Mouse (Mus musculus) cerebellum, postnatal 14 days (tissue): ENCODE results near the gene Cul7.
A peak's percentile ranks its signal among the peaks of the same experiment; 100 is the strongest.

Experiments
- DNase-seq, 2 experiments: peaks; one replicate each; pipeline ENCODE4 v3.0.0; 2021; ENCODE audit warnings: mixed read lengths in 2 of 2

Gene Cul7

DNA sequence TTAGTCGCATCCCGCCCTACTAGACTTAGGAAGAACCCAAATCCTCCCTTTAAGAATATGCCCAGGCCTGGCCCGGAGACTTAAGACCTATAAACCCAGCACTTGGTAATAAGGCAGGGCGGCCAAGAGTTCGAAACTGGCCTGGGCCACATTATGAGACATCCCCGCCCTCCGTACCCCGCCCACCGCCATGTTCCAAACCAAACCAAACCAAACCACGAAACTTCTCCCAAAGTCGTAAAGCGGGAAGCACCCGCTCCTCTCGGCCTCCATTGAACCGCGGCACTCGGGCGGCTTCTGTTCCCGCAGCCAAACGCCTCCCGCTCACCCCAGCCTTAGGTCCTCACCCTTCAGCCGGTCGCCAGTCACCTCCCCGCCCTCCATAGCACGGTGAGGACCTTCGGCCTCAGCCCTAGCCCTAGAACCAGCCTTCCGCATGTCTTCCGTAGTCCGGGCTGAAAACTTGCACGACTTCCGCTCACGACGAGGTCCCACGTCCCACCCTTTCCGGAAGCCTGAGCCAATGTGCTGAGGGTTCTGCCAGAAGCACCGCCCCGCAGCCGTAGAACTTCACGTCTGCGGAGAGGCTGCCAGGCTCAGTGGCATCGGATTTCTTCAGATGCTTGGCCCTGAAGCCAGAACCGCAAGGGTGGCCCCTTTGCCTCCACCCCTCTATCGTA is 23.9 kb downstream of the Cul7 start, which contains the start of gene Rrp36:
Gene Rrp36, minus strand, starts transcription at position 503 of the 680 bp plus-strand sequence.
- peak; percentile 91 for DNase-seq

DNA sequence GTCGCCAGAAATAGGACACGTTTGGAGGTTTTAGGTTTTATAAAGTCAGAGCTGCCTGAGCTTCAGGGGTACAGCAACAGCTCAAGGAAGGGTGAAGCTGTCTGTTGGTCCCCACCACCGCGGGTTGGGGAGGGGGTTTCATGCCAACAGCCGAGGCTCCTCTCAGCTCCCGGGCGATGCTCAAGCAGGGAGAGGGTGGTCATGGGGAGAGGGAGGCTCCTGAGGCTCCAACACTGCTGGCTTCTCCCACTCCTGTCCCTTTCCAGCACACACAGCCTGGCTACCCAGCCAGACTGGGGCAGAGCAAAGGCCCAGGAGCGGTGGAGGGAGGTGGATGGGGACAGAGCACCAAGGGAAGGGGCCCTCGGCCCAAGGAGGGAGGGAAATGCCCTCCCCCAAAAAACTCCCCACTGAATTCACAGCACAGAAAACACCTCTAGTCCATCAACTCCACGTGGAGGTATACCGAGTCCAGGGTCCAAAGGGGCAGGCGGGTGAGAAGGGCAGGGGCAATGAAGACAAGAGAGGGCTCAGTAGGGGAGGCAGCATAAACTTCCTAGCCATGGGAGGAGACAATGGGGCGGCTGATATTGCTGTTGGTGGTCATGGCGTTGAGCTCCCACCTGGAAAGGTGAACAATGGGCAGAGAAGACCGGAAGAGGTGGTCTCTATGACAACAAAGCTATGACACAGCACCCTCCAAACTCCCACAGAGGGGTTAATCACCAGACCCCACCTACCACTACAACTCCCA is 24.6 kb downstream of the Cul7 start:
- no peak for DNase-seq

DNA sequence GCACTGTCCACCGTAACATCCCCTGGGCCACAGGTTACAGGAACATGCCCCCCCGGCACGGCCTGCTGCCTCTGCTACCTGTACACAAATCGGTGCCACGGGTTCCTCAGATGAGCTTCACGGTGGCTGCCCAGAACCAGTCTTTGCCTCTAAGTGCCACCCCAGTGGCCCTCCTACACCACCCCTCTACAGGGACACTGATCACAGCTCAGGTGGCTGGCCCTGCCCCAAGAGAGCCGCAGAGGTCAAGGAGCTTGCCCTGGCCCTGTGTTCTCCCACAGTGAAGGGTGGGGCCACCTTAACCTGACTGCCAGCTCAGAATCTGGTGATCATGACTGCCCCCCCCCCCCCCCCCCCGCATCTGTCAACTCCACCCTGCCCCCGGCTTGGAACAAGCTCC is 28.3 kb downstream of the Cul7 start, which contains the start of gene Mea1:
Gene Mea1, plus strand, starts transcription at position 378 of the 400 bp plus-strand sequence.
- DNase-seq, result peak in 1 of 2 experiments; percentile 44

DNA sequence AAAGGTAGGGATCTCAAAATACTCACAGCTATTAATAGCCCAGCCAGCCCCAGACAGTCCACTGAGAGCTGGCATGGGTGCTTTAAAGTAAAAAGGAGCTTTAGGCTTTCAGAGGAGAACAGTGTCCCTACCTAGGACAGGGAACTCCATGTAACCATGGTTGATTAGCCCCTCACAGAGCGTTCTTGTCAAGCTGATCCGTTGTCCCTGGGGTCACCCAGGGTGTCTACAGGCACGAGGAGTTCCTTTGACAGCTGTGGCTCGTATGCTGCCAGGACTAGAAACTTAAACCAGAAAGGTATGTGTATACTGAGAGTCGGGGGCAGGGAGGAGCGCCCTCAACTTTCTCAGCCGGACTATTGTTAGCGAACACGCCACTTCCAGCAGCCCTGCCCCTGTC is 28.8 kb downstream of the Cul7 start:
- DNase-seq, result no peak

DNA sequence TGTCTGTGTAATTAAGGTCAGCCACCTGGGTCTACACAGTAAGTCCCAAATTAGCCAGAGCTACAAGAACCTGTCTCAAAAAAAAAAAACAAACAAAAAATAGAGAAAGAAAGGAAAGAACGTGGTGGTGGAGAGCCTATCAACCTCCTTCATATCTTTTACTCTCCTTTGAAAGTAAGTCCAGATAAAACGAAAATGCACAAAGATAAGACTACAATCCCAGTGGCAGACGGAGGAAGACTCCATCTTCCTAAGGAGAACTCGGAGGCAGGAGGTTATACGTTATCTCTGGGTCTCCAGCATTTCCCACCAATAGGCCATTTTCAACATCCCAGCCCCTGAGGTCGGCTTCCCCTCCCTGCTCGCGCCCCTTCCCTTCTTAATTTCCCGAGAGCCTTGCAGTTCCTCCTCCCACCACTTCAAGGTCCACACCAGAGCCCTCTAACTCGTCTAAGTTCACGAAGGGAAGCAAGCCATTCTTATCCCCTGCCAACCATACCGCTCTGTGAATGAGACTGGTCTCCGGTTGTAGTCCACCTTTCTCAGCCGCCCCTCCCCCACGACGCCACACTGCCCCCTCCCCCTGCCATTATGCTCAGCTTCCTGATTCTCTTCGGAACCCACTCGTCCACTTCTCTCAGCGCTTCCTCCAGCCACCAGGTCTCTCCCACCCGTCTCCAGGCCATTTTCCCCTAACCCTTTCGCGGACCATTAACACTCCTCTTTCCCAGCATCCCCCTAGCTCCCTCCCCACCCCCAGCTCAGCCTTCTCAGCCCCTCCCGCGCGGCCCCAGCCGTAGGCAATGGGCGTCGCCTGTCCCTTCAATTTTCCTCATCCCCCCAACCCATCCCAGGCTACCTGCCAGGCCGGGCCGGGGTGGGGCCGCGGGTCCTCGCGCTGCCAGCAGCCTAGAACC is 30.0 kb downstream of the Cul7 start:
- peak; percentile 76 to 86 for DNase-seq

DNA sequence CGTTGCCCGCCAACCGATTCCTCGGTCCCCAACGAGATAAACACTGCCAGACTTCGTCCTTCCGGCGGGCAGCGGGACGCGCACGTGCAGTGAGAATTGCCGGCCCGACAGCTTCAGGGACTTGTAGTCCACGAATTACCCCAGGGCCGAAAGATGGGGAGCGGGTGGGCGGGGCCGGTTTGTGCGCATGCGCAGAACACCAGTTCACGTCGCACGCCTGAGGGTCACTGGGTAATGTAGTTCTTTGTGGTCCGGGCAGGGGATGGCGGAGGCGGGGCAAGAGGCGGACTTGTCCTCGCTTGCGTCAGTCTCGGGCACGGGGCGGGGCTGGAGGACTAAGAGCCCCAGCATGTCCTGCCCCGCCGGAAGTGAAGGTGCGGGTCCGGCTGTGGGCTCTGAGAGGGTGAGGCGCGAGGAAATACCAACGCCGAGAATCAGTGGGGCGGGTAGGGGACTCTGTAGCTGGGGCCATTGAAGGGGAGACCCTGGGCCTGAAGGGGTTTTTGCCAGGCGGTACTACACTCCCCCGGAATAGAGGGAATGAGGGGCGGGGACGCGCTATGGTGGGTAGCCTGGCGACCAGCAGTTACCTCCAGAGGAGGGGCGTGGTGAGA is 30.7 kb downstream of the Cul7 start, which contains the start of gene Klhdc3:
Gene Klhdc3, minus strand, starts transcription at position 155 of the 614 bp plus-strand sequence.
- DNase-seq, result peak; percentile 99

DNA sequence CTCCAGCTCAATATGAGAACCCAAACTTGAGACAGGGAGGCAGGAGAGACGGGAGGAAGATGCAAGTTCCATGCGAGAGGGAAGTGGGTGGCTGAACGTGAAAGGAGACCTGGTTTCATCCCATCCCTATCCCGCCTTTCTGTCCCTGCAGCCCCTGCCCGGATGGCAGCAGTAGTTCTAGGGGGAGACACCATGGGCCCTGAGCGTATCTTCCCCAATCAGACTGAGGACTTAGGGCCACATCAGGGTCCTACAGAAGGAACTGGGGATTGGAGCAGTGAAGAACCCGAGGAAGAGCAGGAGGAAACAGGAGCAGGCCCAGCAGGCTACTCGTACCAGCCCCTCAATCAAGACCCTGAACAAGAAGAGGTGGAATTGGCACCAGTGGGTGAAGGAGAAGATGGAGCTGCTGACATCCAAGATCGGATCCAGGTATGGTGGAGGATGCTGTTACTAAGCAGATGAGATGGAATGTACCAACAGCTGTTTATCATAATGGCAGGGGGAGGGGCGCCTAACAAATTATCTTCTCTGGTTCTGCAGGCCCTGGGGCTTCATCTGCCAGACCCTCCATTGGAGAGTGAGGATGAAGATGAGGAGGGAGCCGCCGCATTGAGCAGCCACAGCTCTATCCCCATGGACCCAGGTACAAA is 31.5 kb downstream of the Cul7 start:
- DNase-seq, result peak in 1 of 2 experiments; percentile 39

DNA sequence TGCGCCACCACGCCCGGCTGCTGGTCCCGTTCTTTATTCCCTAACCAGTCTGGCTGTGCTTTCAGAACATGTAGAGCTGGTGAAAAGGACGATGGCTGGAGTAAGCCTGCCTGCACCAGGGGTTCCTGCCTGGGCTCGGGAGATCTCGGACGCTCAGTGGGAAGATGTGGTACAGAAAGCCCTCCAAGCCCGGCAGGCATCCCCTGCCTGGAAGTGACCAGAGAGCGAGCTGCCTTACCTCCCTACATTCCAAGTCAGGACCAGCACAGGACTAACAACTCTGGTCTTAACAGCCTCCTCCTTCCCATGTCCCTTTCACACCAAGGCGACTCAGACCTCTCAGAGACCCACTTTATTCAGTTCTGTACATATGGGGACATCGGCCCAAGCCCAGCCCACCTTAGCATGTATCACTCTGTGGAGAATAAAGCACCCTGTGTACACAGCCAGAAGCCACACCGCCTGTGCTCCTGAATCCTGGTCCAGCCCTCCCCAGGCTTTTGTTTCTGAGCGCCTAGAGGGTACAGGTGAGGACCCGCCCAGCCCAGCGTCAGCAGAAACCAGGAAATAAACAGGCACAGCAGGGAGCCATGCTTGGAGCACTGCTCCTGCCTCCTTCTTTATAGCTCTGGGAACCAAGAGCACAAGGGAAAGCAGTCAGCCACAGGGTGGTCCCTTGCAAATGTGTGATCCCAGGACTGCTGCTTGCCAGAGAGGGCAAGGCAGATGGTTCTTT is 32.7 kb downstream of the Cul7 start:
- DNase-seq, result no peak

DNA sequence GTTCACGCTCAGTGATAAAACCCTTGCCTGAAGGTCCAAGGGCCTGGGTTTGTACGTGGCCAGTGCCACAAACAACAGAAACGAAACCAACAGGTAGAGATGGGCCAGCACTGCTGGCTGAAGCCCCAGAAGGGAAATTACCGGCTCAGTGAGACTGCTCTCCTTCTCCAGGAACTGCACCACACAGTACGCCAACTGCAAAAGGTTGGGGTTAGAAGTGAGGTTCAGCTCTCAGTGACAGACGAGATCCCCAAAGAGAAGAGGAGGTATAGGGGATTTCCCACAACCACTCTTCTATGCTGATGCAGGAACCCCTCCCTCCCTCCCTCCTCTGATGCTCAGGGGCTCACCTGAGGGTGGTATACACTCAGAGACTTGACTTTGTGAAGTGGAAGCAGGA is 35.8 kb downstream of the Cul7 start:
- no peak for DNase-seq

DNA sequence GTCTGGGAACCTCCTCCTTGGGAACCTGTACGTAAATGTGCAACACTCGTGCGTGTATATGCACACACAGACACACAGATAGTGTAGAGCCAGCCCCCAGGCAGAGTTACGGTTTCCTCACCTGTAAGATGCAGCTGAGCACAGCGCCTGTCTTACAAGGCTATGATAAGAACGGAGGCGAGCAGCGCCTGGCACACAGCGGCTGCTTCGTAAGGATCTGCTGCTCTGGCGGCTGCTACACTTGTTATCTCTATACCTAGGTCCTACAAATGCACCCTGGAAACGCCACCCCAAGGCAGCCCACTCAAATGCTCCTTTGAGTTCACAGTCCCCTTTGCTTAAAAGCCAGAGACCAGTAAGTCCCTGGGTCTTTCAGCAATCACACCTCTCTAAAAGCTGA is 40.5 kb downstream of the Cul7 start:
- no peak for DNase-seq

DNA sequence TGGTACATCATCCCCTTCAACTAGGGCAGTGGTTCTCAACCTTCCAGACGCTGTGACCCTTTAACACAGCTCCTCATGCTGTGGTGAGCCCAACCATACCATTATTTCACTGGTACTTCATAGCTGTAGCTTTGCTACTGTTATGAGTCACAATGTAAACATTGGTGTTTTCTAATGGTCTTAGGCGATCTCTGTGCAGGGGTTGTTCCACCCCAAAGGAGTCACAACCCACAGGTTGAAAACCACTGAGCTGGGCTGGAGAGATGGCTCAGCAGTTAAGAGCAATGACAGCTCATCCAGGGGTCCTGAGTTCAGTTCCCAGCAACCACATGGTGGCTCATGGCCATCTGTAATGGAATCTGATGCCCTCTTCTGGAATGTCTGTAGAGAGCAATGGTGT is 41.3 kb downstream of the Cul7 start:
- no peak for DNase-seq

DNA sequence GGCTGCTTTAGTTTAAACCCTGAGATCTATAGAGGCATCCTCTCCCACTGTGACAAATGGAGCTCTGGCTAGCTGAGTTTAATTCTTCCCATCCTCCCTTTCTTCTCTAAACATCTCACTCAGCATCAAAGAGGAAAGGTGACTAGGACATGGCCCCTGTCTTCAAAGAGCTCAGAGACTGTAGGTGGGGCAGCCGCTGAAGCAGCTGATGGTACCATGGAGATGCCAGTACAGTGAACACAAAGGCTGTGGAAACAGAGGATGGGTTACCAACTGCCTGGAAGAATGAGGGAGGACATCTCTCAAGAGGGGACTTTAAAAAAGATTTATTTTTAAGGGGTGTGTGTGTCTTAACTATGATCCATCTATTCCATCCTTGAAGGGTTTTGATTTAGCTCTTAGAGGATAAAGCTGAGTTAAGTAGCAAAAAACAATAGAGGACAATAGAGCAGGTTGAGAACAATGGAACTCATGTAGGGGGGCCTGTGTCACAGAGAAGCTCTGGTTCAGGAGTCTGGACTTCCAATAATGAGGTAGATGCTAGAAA is 44.5 kb downstream of the Cul7 start:
- no peak for DNase-seq

DNA sequence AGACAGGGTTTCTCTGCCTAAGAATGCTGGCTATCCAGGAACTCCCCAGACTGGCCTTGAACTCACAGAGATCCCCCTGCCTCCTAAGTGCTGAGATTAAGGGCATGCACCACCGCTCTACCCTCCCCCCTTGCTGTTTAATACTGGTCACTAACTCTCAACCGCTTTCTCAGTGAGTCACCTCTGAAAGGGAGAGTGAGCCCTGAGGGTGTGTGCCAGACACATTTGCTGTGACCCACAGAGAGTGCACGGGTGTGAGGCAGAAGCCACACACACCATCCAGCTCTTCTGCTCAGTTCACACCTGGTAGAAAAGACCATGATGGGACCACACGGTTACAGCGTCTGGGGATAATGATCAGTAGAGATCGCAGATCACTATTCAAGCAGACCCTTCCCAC is 48.4 kb downstream of the Cul7 start:
- DNase-seq, result no peak

DNA sequence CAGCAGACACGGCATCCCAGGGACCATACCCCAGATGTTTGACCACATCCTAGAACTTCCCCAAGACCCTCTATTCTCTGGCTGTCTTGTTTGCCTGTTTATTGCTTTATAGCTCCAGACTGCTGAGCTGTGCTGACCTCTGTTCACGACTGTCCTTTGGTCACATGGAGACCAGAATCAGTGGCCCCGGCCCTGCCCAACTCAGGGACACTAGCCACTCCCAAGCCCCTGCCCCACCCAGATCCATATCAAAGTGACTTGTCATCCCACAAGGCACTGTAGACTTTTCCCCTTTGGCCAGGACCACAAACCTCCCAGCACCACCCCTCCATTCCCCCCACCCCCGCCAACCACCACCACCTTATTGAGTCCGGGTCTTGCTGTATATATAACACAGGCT is 49.1 kb downstream of the Cul7 start:
- DNase-seq, result no peak

DNA sequence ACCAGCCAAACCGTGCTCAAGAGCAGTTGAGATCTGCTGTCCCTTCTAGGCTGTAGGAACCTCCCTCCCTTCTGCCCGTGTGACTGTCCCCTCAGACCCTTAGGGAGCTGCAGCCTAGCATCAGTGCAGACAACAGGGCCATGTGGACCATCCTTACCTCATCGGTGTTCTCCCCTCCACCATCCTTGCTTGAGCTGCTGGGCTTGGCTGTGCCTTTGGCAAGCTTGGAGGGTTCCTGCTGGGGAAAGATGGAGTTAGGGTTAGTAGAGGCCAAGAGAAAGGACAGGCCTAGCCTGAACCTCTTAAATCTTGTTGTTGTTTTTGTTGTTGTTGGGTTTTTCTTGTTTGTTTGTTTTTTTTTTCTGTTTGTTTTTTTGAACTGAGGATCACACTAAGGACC is 49.8 kb downstream of the Cul7 start:
- peak; percentile 77 to 78 for DNase-seq

DNA sequence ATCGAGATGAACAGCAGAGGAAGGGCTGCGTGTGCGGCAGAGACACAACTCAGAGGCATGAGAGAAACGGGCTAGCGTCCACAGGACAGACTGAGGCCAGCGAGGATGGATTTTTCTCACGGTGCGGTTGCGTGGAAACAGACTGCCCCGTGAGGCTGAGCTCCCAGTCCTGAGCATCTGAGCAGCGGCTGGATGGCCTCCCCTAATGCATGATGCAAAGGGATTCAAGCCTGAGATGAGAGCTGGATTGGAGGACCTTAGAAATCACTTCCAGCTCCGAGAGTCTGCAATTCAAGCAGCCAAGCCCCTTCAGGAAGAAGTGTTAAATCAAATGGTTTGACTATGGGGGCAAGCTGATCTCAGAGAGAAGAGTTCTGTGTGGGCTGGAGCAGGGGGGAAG is 51.4 kb downstream of the Cul7 start:
- DNase-seq, result no peak

DNA sequence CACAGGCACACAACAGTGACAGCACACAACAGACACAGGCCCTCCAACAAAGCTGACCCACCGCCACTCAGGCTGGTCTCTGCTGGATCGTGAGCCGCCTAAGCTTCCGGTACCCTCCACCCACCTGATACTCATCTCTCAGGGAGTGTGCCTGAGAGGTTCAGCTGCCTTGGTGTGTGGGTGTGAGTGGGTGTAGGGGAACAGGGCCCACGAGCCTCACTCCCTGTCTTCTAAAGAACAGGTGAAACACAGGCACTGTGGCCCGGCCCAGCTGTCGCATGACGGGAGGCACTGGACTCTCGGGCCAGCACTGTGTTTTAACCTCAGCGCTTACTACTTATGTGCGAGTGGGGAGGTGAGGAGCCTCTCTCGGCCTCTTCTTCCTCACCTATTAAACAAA is 52.0 kb downstream of the Cul7 start:
- no peak for DNase-seq

DNA sequence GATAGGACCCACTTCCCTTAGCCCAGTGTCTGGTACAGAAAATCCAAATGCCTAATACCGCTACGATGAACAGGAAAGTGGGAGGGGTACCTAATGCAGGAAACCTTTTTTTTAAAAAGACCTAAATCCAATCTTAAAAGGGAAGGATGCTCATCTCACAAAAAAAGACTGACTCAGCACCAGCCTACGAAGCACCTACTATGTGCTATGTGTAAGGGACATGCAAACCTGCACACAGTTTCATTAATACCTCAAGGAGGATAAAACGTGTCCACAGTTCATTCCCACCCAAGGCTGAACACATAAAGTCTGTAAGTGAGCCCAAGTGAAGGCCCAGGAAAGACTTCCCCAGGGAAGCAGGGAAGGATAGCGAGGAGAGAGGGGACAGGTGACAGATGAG is 52.4 kb downstream of the Cul7 start:
- DNase-seq, result no peak

DNA sequence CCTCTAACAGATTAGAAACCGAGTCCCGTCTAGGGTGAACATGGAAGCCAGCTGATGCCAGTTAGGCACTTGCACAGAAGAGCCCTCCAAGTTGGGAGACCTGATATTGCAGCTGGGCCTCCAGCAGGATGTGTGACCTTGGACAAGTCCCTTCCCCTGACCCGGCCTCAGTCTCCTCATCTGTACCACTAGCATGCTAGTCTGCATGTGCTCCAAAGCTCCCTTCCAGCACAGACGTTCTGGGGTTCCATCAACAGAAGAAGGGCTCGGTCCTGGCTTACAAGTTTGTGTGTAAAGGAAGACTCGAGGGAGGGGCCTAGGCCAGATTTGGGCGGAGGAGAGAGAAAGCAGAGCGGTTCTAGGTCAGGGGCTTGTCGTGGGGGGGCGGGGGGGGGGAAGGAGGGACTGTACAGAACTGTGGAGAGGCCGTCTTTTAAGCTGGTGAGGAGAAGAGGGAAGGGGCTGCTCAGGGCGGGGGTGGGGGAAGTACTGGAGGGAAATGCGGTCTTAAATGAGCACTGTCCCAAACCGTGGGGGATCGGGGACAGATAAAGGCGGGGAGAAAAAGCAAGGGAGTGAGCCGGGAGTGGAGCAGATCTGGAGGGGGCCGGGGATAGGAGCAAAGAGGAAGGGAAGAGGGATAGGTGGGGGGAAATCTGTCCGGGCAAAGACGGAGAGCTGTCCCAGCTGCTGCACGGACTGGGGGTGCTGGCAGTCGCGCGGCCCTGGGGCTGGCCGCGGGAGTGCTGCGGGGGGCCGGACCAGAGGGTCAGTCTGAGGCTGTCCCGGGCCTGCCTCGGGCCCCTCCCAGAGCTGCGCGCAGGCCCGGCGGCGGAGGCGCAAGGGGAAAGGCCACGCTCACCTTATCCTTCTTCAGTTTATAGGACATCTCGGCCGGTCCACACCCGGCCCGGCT is 54.1 kb downstream of the Cul7 start:
- DNase-seq, result peak; percentile 33 to 47
